Mouse (Mus musculus): ENCODE data around the gene Bace1. TPM values are rescaled to one million over a fixed set of nuclear protein-coding genes. Genes with fewer than 3 reads are reported as not detected.
"Not testable (repeated sequence)": the region's sequence is repeated elsewhere in the genome, so short reads cannot be mapped to it uniquely, and the experiment has no call there.

Gene Bace1
- polyA plus RNA-seq, 1 experiment from 2014 or later, result 17.6 TPM

DNA sequence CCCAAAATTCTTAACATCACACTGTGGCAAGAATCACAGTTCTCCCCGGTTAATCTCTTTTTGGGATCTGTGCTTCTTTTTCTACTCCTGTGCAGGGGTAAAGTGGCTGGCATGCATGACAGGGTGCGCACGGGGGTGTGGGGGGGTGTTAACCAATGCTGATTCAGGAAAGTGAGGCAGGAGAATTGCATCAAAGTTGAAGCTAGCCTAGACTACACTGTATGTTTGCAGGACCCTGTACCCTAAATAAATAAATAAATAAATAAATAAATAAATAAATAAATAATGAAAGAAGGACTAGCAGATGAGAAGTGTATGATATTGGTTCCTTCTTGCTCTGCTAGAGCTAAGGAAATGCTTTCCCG lies 329 bp upstream of the Bace1 start:
- Histone ChIP-seq H3K36me3 (0 out of 2 replicates have a peak, but pooled peaks cover 6% of the 10 kb centered on the region), H3K9ac (0 out of 2 replicates have a peak overlapping the region, but pooled peaks have one; percentile 19), H3K27me3 (replicated peaks) (no peaks in the 10 kb centered on the region), H3K4me1 (peaks cover 35% of the 10 kb centered on the region), H3K27ac (replicated peaks) (no peak overlapping the region; the same call in 1 of the 2 replicates), H3K4me2 (peak overlapping the region; percentile 98), H3K4me3 (peak overlapping the region; percentile 95), H3K9me3 (no peaks in the 10 kb centered on the region)
- no peak for ATAC-seq (ENCODE audit: extremely low read depth, insufficient number of reproducible peaks, low FRiP score, low TSS enrichment)
- WGBS, result 15% methylated on average over 4 of the region's 4 CpGs

DNA sequence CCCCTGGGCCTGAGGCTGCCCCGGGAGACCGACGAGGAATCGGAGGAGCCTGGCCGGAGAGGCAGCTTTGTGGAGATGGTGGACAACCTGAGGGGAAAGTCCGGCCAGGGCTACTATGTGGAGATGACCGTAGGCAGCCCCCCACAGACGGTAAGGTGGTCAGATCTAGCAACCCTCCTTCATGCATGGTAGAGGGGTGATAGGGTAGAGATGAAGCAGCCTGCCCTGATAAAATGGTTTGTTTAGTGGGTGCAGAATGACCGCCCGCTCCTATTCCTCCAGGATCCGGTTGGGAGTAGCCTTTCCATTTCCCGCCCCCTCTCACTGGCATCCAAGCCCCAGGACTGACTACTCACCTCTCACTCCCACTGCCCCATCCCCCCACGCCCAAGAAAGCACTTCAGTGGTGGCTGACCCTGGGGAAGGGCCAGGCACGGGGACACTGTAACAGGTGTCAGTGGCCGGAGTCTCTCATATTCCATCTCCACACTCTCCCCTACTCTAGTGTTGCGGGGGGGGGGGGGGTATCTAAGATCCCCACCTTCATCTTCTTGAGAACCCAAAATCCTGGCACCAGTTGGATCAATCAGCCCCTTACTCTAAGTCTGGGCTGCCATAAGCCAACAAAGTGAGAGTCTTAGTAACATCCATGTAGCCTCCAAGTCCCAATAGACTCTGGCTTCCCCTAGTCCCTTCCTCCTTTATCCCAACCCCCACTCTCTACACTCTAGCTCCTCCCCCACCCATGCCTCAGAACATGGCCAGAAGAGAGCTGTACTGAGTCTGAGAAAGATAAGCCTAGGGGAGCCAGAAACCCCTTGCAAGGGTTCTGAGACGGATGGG lies 980 bp downstream of the Bace1 start:
- Histone ChIP-seq H3K4me3 (peak overlapping the region; percentile 95), H3K4me2 (peak overlapping the region; percentile 98), H3K9ac (peak overlapping the region; percentile 92), H3K27me3 (replicated peaks) (no peaks in the 10 kb centered on the region), H3K36me3 (0 out of 2 replicates have a peak, but pooled peaks cover 6% of the 10 kb centered on the region), H3K27ac (replicated peaks) (peak overlapping the region; percentile 67), H3K9me3 (no peaks in the 10 kb centered on the region), H3K4me1 (peaks cover 35% of the 10 kb centered on the region)
- no peak for ATAC-seq (ENCODE audit: extremely low read depth, insufficient number of reproducible peaks, low FRiP score, low TSS enrichment)
- WGBS, result 6% methylated on average over 17 of the region's 17 CpGs

DNA sequence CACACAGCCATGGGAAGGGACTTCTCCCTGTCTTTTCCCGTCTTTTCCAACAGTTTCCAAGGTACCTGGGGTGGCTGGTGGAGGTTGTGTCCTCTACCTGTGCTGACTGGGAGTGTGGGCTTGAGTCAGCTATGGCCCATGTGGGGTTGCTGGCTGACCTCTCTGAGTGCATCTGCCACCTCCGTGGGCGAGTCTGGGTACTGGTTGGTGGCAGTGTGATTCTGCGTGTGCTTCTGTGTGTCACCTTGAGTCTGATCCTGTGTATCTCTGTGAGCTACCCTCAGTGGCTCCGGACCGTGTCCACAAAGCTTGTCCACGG lies 1.6 kb downstream of the Bace1 start:
- no peaks in the 10 kb centered on the region for H3K9me3 ChIP-seq
- no peak for ATAC-seq (ENCODE audit: extremely low read depth, insufficient number of reproducible peaks, low FRiP score, low TSS enrichment)
- peak overlapping the region; percentile 92 for H3K9ac ChIP-seq
- no peaks in the 10 kb centered on the region for H3K27me3 ChIP-seq (replicated peaks)
- peak overlapping the region; percentile 98 for H3K4me2 ChIP-seq
- H3K4me3 ChIP-seq, result peak overlapping the region; percentile 95
- H3K4me1 ChIP-seq, result peaks cover 35% of the 10 kb centered on the region
- 0 out of 2 replicates have a peak overlapping the region, but pooled peaks have one; percentile 6 for H3K27ac ChIP-seq (replicated peaks)
- 50% methylated on average over 7 of the region's 7 CpGs for WGBS
- 0 out of 2 replicates have a peak, but pooled peaks cover 6% of the 10 kb centered on the region for H3K36me3 ChIP-seq

DNA sequence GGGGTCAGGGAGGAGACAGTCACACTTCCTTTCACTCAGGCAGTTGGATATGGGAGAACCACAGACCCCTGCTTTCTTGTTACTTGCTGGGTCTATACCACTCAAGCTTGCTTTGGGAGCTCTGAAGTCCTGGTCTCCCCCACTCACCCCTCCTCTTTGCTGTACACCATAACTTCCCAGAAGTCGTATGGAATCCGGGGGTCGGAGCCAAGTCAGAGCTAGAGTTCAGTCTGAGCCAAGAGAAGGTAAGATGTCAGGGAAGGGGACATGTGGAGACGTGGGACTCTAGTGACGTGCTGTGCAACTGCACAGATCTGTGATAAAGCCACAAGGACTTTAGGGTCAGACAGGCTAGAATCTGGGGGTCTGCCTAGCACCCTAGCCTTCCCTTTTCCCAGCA lies 2.0 kb downstream of the Bace1 start:
- peak overlapping the region; percentile 92 for H3K9ac ChIP-seq
- peaks cover 35% of the 10 kb centered on the region for H3K4me1 ChIP-seq
- no peak for ATAC-seq (ENCODE audit: extremely low read depth, insufficient number of reproducible peaks, low FRiP score, low TSS enrichment)
- H3K27me3 ChIP-seq (replicated peaks), result no peaks in the 10 kb centered on the region
- 0 out of 2 replicates have a peak, but pooled peaks cover 6% of the 10 kb centered on the region for H3K36me3 ChIP-seq
- H3K4me3 ChIP-seq, result peak overlapping the region; percentile 95
- 27% methylated on average over 5 of the region's 5 CpGs for WGBS
- H3K9me3 ChIP-seq, result no peaks in the 10 kb centered on the region
- H3K4me2 ChIP-seq, result peak overlapping the region; percentile 98
- 0 out of 2 replicates have a peak overlapping the region, but pooled peaks have one; percentile 6 for H3K27ac ChIP-seq (replicated peaks)

DNA sequence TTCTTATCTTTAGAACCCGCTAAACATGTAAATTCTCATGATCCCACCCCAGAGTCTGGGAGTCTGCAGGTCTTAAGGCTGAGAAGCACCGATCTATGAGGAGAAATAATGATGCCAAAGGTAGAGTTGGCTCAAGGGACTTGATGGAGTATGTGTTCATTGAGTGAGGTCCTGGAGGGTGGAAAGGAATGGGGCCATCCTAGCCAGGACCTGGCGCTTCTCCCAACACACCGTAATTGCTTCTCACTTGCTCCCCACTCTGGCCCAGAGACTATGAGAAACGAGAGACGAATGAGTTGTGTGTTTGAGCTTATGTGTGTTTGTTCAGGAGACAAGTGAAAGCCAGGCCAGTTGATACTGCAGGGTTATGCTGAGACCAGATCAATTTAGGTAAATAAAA lies 3.1 kb downstream of the Bace1 start:
- Histone ChIP-seq H3K9me3 (no peaks in the 10 kb centered on the region), H3K4me2 (0 out of 2 replicates have a peak overlapping the region, but pooled peaks have one; percentile 98), H3K4me1 (peaks cover 35% of the 10 kb centered on the region), H3K9ac (no peak overlapping the region), H3K4me3 (no peak overlapping the region), H3K27me3 (replicated peaks) (no peaks in the 10 kb centered on the region), H3K36me3 (0 out of 2 replicates have a peak, but pooled peaks cover 6% of the 10 kb centered on the region), H3K27ac (replicated peaks) (no peak overlapping the region)
- WGBS, result 73% methylated on average over 6 of the region's 6 CpGs
- no peak for ATAC-seq (ENCODE audit: extremely low read depth, insufficient number of reproducible peaks, low FRiP score, low TSS enrichment)

GRCm38 (mm10) chr9:45843007-45843406 lies 4.6 kb downstream of the Bace1 start:
- no peaks in the 10 kb centered on the region for H3K9me3 ChIP-seq
- 74% methylated on average over 5 of the region's 5 CpGs for WGBS
- no peak overlapping the region for H3K9ac ChIP-seq
- no peak overlapping the region for H3K27ac ChIP-seq (replicated peaks)
- H3K4me3 ChIP-seq, result no peak overlapping the region
- peaks cover 33% of the 10 kb centered on the region for H3K4me1 ChIP-seq
- H3K4me2 ChIP-seq, result no peak overlapping the region
- H3K36me3 ChIP-seq, result 0 out of 2 replicates have a peak, but pooled peaks cover 9% of the 10 kb centered on the region
- ATAC-seq (ENCODE audit: extremely low read depth, insufficient number of reproducible peaks, low FRiP score, low TSS enrichment), result no peak
- no peaks in the 10 kb centered on the region for H3K27me3 ChIP-seq (replicated peaks)

GRCm38 (mm10) chr9:45843780-45844179 lies 5.4 kb downstream of the Bace1 start:
- no peak for ATAC-seq (ENCODE audit: extremely low read depth, insufficient number of reproducible peaks, low FRiP score, low TSS enrichment)
- 0 out of 2 replicates have a peak, but pooled peaks cover 9% of the 10 kb centered on the region for H3K36me3 ChIP-seq
- H3K9ac ChIP-seq, result no peak overlapping the region
- no peak overlapping the region for H3K4me3 ChIP-seq
- H3K27ac ChIP-seq (replicated peaks), result no peak overlapping the region
- no peaks in the 10 kb centered on the region for H3K27me3 ChIP-seq (replicated peaks)
- H3K9me3 ChIP-seq, result no peaks in the 10 kb centered on the region
- H3K4me2 ChIP-seq, result no peak overlapping the region
- 88% methylated on average over 1 of the region's 1 CpGs for WGBS
- peaks cover 38% of the 10 kb centered on the region for H3K4me1 ChIP-seq

- no peak overlapping the region for H3K4me3 ChIP-seq
- ATAC-seq (ENCODE audit: extremely low read depth, insufficient number of reproducible peaks, low FRiP score, low TSS enrichment), result no peak
- 83% methylated on average over 3 of the region's 3 CpGs for WGBS
- H3K36me3 ChIP-seq, result 0 out of 2 replicates have a peak, but pooled peaks cover 9% of the 10 kb centered on the region
- peaks cover 39% of the 10 kb centered on the region for H3K4me1 ChIP-seq
- H3K4me2 ChIP-seq, result no peak overlapping the region
- H3K9ac ChIP-seq, result no peak overlapping the region
- H3K9me3 ChIP-seq, result no peaks in the 10 kb centered on the region
- no peaks in the 10 kb centered on the region for H3K27me3 ChIP-seq (replicated peaks)
- H3K27ac ChIP-seq (replicated peaks), result no peak overlapping the region
Measured at GRCm38 (mm10) chr9:45845541-45845940, 7.2 kb downstream of the Bace1 start.

GRCm38 (mm10) chr9:45846176-45846575 lies 7.8 kb downstream of the Bace1 start:
- 67% methylated on average over 2 of the region's 2 CpGs for WGBS
- H3K9ac ChIP-seq; H3K4me3 ChIP-seq; H3K27ac ChIP-seq (replicated peaks); H3K36me3 ChIP-seq; H3K27me3 ChIP-seq (replicated peaks); H3K9me3 ChIP-seq; ATAC-seq (ENCODE audit: extremely low read depth, insufficient number of reproducible peaks, low FRiP score, low TSS enrichment); H3K4me2 ChIP-seq: not testable (repeated sequence)
- H3K4me1 ChIP-seq, result peaks cover 39% of the 10 kb centered on the region

DNA sequence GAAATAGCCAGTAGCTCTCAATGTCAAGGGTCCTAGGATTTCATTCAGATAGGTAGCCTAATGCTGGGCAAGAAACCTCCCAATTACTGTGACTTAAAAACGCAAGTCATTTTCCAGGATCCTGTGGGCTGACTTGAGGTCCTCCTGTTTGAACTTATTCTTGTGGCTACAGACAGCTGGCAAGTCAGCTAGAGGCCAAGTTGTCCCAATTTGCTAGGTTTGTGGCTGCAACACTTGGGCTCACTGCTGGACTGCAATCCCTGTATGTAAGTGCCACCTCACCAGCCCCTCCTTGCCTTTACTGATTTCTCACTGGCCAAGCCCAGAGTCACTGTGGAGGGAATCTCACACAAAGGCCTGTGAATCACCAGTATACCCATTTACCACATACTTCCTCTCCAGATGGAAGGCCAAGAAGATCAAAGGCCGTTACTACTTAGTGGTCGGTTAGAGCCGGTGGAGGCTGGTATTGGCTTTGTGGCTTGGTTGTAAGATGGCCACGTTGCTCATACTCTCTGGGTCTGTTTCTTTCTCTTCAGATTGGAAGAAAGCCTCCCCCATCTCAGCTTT lies 8.6 kb downstream of the Bace1 start:
- H3K27me3 ChIP-seq (replicated peaks), result no peaks in the 10 kb centered on the region
- H3K4me3 ChIP-seq, result no peak overlapping the region
- no peaks in the 10 kb centered on the region for H3K9me3 ChIP-seq
- no peak for ATAC-seq (ENCODE audit: extremely low read depth, insufficient number of reproducible peaks, low FRiP score, low TSS enrichment)
- 0 out of 2 replicates have a peak, but pooled peaks cover 3% of the 10 kb centered on the region for H3K36me3 ChIP-seq
- no peak overlapping the region for H3K4me2 ChIP-seq
- no peak overlapping the region for H3K27ac ChIP-seq (replicated peaks)
- H3K4me1 ChIP-seq, result peaks cover 37% of the 10 kb centered on the region
- WGBS, result 83% methylated on average over 5 of the region's 5 CpGs
- no peak overlapping the region for H3K9ac ChIP-seq

GRCm38 (mm10) chr9:45849528-45850408 lies 11.4 kb downstream of the Bace1 start:
- no peaks in the 10 kb centered on the region for H3K27me3 ChIP-seq (replicated peaks)

More at GRCm38 (mm10) chr9:45849528-45850408, 11.4 kb downstream of the Bace1 start:
- 52% methylated on average over 9 of the region's 9 CpGs for WGBS
- H3K4me2 ChIP-seq, result peak overlapping the region; percentile 12
- no peak for ATAC-seq (ENCODE audit: extremely low read depth, insufficient number of reproducible peaks, low FRiP score, low TSS enrichment)
- H3K9ac ChIP-seq, result peak overlapping the region; percentile 55
- H3K4me1 ChIP-seq, result peaks cover 43% of the 10 kb centered on the region
- no peaks in the 10 kb centered on the region for H3K9me3 ChIP-seq
- H3K27ac ChIP-seq (replicated peaks), result peak overlapping the region; percentile 92
- H3K36me3 ChIP-seq, result peaks cover 22% of the 10 kb centered on the region
- no peak overlapping the region for H3K4me3 ChIP-seq
